Mouse (Mus musculus) limb, embryonic 10.5 days (tissue): ENCODE measurements around the gene Tmeff1. TPM values are rescaled to one million over a fixed set of nuclear protein-coding genes. Genes with fewer than 3 reads are reported as not detected.
"Not testable (repeated sequence)": the region's sequence is repeated elsewhere in the genome, so short reads cannot be mapped to it uniquely, and the experiment has no call there.

ENCODE experiments used
- DNase-seq: peaks from one replicate; pipeline ENCODE4 v3.0.0-alpha.2; 2017; ENCODE audit warnings: low spot score
- H3K27ac ChIP-seq: fragments of 300-500 bp; sonication (generic); 2 replicates; pipeline ENCODE4 v1.5.1; 2016; ENCODE audit warnings: mild to moderate bottlenecking
- H3K27me3 ChIP-seq: fragments of 300-500 bp; sonication (generic); 2 replicates; pipeline ENCODE4 v1.6.1; 2016; ENCODE audit warnings: low read depth, mild to moderate bottlenecking; ENCODE audit not compliant: poor library complexity, severe bottlenecking
- H3K36me3 ChIP-seq: fragments of 300-500 bp; sonication (generic); 2 replicates; pipeline ENCODE4 v1.6.1; 2016; ENCODE audit warnings: mild to moderate bottlenecking, moderate library complexity
- H3K4me1 ChIP-seq: fragments of 300-500 bp; sonication (generic); 2 replicates; pipeline ENCODE4 v1.6.1; 2016
- H3K4me3 ChIP-seq: fragments of 300-500 bp; sonication (generic); 2 replicates; pipeline ENCODE4 v1.5.1; 2016; ENCODE audit warnings: mild to moderate bottlenecking, moderate library complexity
- H3K9me3 ChIP-seq: fragments of 300-500 bp; sonication (generic); replicated peaks from 2 replicates; pipeline ENCODE4 v1.6.1; 2016; ENCODE audit warnings: mild to moderate bottlenecking
- WGBS: fragments of 180-500 bp; shearing (Covaris S2); methylation state at CpG from one replicate; pipeline ENCODE4 v1.1.7; 2016; 5-methylcytosine and 5-hydroxymethylcytosine counted together
- polyA plus RNA-seq: library from polyadenylated mRNA; unstranded; fragments of >200 nt; fragmentation: Nextera tagmentation; extraction: Ambion mirVana; gene quantifications from 2 replicates; pipeline ENCODE4 v1.2.1, GENCODE M21; 2016

Tmeff1 gene
- polyA plus RNA-seq, 1 experiment from 2014 or later, result 109 TPM

- DNase-seq, result no peak
- no peak overlapping the region for H3K4me3 ChIP-seq
- peaks cover 85% of the 10 kb centered on the region for H3K36me3 ChIP-seq
- no peaks in the 10 kb centered on the region for H3K27me3 ChIP-seq
- WGBS, result 92% methylated on average over 7 of the region's 7 CpGs
- H3K9me3 ChIP-seq, result no peaks in the 10 kb centered on the region
- H3K4me1 ChIP-seq, result no peaks in the 10 kb centered on the region
- H3K27ac ChIP-seq, result no peak overlapping the region
Observed at GRCm38 (mm10) chr4:48674412-48674811, 89.4 kb downstream of the Tmeff1 start.

DNA sequence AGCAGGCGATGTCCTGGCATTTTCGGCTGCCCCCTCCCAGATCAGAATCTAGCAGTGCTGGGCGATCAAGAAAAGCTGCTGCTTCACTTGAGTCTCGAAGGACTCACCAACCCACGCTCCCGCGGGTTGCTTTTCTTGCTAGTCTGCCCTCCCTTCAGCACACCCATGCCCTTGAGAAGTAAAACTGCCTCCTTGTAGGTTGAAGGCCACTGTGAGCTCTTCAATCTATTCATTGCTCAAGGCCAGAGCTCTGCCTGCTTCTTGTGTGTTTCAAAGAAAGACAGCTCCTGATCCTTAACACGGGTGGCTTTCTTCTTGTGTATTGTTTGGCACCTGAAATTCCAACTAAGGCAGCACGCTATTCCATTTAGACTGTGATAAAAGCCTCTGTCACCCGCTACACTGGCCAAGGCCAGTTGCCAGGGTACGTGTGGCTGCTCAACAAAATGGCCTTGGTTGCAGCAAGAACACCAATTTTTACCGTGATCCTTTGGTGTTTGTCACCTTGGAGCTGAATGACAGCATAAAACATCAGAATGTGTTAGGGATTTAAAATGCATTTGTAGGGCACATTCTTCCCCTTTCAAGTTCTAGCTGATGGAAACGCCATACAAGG, 91.7 kb downstream of the Tmeff1 start:
- 96% methylated on average over 13 of the region's 13 CpGs for WGBS
- H3K27ac ChIP-seq, result no peak overlapping the region
- no peaks in the 10 kb centered on the region for H3K9me3 ChIP-seq
- H3K4me1 ChIP-seq, result 0 out of 2 replicates have a peak, but pooled peaks cover 7% of the 10 kb centered on the region
- no peak overlapping the region for H3K4me3 ChIP-seq
- peaks cover 62% of the 10 kb centered on the region for H3K36me3 ChIP-seq
- H3K27me3 ChIP-seq, result no peaks in the 10 kb centered on the region
- no peak for DNase-seq

DNA sequence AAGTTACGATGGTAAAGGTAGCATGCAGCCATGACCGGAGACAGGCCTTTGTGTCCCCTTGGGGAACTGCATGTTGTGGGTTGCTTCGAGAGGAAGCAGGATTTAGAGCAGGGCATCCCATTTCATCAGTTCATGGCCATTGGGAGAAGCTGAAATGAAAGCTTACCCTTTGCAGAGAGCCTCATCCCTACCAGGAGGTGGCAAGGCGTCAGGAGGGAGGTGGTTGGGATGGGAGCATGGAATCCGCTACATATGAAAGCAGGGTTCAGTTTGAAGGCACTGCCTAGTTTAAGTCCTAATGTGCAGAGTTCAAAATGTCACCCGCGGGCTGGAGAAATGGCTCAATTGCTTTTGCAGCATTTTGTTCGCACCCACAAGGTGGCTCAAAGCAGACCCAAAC, 92.3 kb downstream of the Tmeff1 start:
- no peaks in the 10 kb centered on the region for H3K27me3 ChIP-seq
- peaks cover 56% of the 10 kb centered on the region for H3K36me3 ChIP-seq
- H3K27ac ChIP-seq, result no peak overlapping the region
- no peak overlapping the region for H3K4me3 ChIP-seq
- DNase-seq, result no peak
- H3K9me3 ChIP-seq, result no peaks in the 10 kb centered on the region
- WGBS, result 96% methylated on average over 8 of the region's 8 CpGs
- 0 out of 2 replicates have a peak, but pooled peaks cover 7% of the 10 kb centered on the region for H3K4me1 ChIP-seq

DNA sequence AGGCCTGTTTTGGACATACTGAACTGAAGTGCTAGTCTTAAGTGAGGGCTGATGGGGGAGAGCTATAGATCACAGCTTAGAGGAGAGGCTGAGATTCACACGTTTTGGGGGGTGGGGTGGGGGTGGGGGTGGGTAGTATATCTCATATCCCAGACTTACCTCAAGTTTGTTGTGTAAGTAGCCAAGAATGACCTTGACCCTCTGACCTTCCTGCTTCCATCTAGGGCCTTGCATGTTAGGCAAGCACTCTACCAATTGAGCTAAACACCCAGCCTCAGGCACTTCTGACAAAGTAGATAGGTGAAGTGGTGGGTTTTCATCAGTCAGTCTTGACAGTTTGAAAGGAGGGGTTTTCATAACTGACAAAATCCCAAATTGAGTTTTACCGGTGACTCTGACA, 92.8 kb downstream of the Tmeff1 start:
- Histone ChIP-seq H3K4me3 (no peak overlapping the region), H3K27ac (no peak overlapping the region), H3K4me1 (peaks cover 12% of the 10 kb centered on the region; the same call in 1 of the 2 replicates), H3K27me3 (no peaks in the 10 kb centered on the region), H3K36me3 (peaks cover 51% of the 10 kb centered on the region), H3K9me3 (no peaks in the 10 kb centered on the region)
- no peak for DNase-seq
- 81% methylated on average over 2 of the region's 2 CpGs for WGBS

DNA sequence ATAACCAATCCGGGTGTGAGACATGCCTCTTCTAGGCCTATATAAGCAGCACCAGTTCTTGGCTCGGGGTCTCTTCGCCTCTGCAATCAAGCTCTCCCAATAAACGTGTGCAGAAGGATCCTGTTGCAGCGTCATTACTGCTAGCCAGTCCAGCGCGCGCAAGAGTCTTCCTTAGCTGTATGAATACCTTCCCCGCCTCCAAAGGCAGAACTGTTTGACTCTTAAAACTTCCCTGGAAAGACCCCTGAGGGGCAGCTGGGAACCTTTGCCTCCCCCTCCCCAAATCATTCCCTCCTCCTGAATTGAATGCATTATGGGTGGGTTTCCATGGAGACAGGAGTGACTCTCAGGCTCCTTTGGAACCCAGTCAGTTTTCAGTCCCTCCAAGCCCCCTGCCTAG, 93.8 kb downstream of the Tmeff1 start:
- H3K36me3 ChIP-seq, result peaks cover 41% of the 10 kb centered on the region
- H3K4me1 ChIP-seq, result peaks cover 17% of the 10 kb centered on the region; the same call in 1 of the 2 replicates
- no peak overlapping the region for H3K27ac ChIP-seq
- DNase-seq, result no peak
- no peaks in the 10 kb centered on the region for H3K9me3 ChIP-seq
- H3K27me3 ChIP-seq, result no peaks in the 10 kb centered on the region
- WGBS, result 94% methylated on average over 9 of the region's 9 CpGs
- H3K4me3 ChIP-seq, result no peak overlapping the region

GRCm38 (mm10) chr4:48679728-48680127, 94.8 kb downstream of the Tmeff1 start:
- H3K9me3 ChIP-seq, DNase-seq, H3K27ac ChIP-seq, H3K4me3 ChIP-seq, H3K27me3 ChIP-seq: not testable (repeated sequence)
- peaks cover 17% of the 10 kb centered on the region; the same call in 1 of the 2 replicates for H3K4me1 ChIP-seq
- H3K36me3 ChIP-seq, result peaks cover 32% of the 10 kb centered on the region
- 71% methylated on average over 5 of the region's 6 CpGs for WGBS

GRCm38 (mm10) chr4:48680214-48680613, 95.2 kb downstream of the Tmeff1 start:
- WGBS, result 78% methylated on average over 7 of the region's 7 CpGs
- no peak overlapping the region for H3K27ac ChIP-seq

DNA sequence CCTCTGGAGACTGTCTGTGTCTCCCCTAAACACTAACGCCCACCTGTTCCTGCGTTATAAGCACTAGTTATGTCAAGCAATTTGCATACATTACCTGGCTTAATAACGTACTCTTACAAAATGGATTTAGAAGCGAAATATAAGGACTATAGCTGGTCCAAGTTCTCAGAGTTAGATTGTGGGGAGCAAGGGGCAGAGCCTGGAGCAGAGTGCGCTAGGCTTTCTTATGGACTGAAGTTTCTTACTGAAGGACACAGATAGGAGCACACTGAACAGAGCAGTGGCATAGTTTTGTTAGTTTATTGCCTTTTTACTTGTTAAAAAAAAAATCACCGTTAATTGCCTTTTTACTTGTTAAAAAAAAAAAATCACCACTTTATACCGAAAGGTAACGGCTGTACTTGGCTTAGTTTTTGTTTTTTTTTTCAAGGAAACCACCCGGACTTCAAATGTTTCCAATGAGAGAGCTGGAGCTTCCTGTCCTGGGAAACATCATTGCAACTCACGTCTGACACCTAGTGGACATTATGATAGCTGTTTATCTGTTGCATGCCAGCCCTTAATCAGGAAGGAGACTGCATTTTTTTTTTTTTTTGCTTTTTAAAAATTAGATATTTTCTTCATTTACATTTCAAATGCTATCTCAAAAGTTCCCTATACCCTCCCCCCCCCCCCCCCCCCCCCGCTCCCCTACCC, 95.8 kb downstream of the Tmeff1 start:
- Histone ChIP-seq H3K36me3 (peaks cover 21% of the 10 kb centered on the region), H3K27ac (no peak overlapping the region), H3K4me1 (peaks cover 17% of the 10 kb centered on the region; the same call in 1 of the 2 replicates), H3K9me3 (no peaks in the 10 kb centered on the region), H3K27me3 (no peaks in the 10 kb centered on the region), H3K4me3 (no peak overlapping the region)
- 53% methylated on average over 10 of the region's 11 CpGs for WGBS
- no peak for DNase-seq

More at GRCm38 (mm10) chr4:48680214-48680613, 95.2 kb downstream of the Tmeff1 start:
- peaks cover 17% of the 10 kb centered on the region; the same call in 1 of the 2 replicates for H3K4me1 ChIP-seq
- no peaks in the 10 kb centered on the region for H3K27me3 ChIP-seq
- H3K36me3 ChIP-seq, result peaks cover 27% of the 10 kb centered on the region
- H3K4me3 ChIP-seq, result no peak overlapping the region
- no peak for DNase-seq
- H3K9me3 ChIP-seq, result no peaks in the 10 kb centered on the region

- peaks cover 20% of the 10 kb centered on the region for H3K4me1 ChIP-seq
- DNase-seq, result no peak
- H3K4me3 ChIP-seq, result no peak overlapping the region
- H3K27ac ChIP-seq, result no peak overlapping the region
- H3K27me3 ChIP-seq, result no peaks in the 10 kb centered on the region
- WGBS, result 80% methylated on average over 8 of the region's 8 CpGs
- H3K9me3 ChIP-seq, result no peaks in the 10 kb centered on the region
- H3K36me3 ChIP-seq, result no peaks in the 10 kb centered on the region
Observed at GRCm38 (mm10) chr4:48683126-48683525, 98.2 kb downstream of the Tmeff1 start.

DNA sequence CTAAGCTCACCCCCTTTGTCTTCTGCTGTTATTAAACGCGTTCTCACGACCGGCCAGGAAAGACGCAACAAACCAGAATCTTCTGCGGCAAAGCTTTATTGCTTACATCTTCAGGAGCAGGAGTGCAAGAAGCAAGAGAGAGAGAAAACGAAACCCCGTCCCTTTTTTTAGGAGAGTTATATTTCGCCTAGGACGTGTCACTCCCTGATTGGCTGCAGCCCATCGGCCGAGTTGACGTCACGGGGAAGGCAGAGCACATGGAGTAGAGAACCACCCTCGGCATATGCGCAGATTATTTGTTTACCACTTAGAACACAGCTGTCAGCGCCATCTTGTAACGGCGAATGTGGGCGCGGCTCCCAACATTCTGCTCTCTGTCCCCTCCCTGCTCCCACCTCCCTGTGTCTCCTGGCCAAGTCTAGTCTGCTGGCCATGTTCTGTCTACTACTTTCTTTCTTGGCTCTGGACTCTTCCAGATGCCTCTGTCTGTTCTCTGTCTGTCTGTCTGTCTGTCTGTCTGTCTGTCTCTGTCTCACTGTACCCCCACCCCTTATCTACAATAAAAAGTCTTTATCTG, 98.7 kb downstream of the Tmeff1 start:
- not testable (repeated sequence) for DNase-seq

DNA sequence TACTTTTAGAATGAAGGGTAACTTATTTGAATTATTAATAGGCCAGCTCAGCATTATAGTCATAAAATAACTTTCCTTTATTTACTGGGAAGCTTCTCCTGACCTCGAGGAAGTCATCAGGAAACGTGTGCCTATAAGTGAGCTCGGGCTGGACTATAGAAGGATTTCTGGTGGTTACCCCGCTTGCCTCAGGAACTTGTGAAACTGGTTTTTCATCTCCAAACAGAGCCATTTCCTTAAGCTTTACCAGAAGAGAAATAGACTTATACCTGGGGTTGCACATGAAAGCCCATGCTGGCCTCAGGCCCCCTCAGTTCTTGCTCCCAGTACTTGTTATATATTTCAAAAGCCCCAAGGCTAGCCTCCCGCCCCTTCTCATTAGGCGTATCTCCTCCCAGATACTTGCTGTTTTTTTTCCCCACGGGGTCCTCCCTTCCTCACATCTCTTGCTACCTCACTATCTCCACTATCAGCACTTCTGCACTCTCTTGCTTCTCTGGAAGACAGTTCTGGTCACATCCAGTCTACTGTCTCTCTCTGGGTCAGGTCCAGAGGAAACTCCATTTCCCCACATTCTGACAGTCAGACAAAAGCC, 99.7 kb downstream of the Tmeff1 start:
- WGBS, result 84% methylated on average over 7 of the region's 7 CpGs
- DNase-seq, result no peak

More for the DNA sequence above, 98.7 kb downstream of the Tmeff1 start:
- 96% methylated on average over 19 of the region's 21 CpGs for WGBS
- H3K36me3 ChIP-seq, H3K9me3 ChIP-seq, H3K27me3 ChIP-seq, H3K4me3 ChIP-seq, H3K27ac ChIP-seq: not testable (repeated sequence)
- peaks cover 23% of the 10 kb centered on the region for H3K4me1 ChIP-seq

GRCm38 (mm10) chr4:48688148-48688547, 103.2 kb downstream of the Tmeff1 start:
- H3K4me3 ChIP-seq, result no peak overlapping the region
- 69% methylated on average over 6 of the region's 6 CpGs for WGBS

More for the DNA sequence above, 99.7 kb downstream of the Tmeff1 start:
- no peak overlapping the region for H3K27ac ChIP-seq
- H3K9me3 ChIP-seq, result no peaks in the 10 kb centered on the region
- H3K36me3 ChIP-seq, result no peaks in the 10 kb centered on the region
- H3K27me3 ChIP-seq, result no peaks in the 10 kb centered on the region
- H3K4me1 ChIP-seq, result peaks cover 23% of the 10 kb centered on the region
- H3K4me3 ChIP-seq, result no peak overlapping the region

DNA sequence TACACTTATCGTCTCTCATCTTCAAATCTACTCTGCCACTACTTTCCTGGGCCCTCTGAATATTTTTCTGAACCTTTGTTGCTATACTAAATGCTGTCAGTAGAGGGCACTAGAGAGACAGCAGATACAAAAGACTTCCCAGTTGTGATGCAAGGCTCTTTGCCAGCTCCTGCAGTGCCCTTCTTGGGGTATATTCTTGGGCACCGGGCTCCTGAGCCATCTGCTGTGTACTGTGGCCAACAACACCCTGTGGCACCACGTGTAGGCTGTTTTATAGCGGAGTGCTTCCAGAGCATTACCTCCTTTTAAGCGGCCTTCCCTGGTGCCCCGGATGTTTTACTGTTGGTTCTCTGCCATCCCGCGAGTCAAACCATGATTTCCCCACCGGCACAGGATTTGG, 105.7 kb downstream of the Tmeff1 start:
- no peak overlapping the region for H3K4me3 ChIP-seq
- no peaks in the 10 kb centered on the region for H3K27me3 ChIP-seq
- no peak overlapping the region for H3K27ac ChIP-seq
- WGBS, result 86% methylated on average over 9 of the region's 9 CpGs
- no peak for DNase-seq
- H3K4me1 ChIP-seq, result peaks cover 16% of the 10 kb centered on the region
- no peaks in the 10 kb centered on the region for H3K36me3 ChIP-seq
- H3K9me3 ChIP-seq, result no peaks in the 10 kb centered on the region

More at GRCm38 (mm10) chr4:48688148-48688547, 103.2 kb downstream of the Tmeff1 start:
- Histone ChIP-seq H3K27me3 (no peaks in the 10 kb centered on the region), H3K4me1 (peaks cover 18% of the 10 kb centered on the region), H3K9me3 (no peaks in the 10 kb centered on the region), H3K27ac (no peak overlapping the region), H3K36me3 (no peaks in the 10 kb centered on the region)
- DNase-seq, result no peak
